Mouse (Mus musculus) B cell, adult 2 months (primary cell): ENCODE results near the gene Gm21541.
"Not testable (repeated sequence)": the region's sequence is repeated elsewhere in the genome, so short reads cannot be mapped to it uniquely, and the experiment has no call there.

Source experiments
- DNase-seq, 2 experiments: peaks; one replicate each; pipeline ENCODE4 v3.0.0; 2022

The Gm21541 gene

GRCm38 (mm10) chr4:41903310-41903709 lies at the start of gene Gm21541:
Gene Gm21541, plus strand, starts transcription at chr4:41903610.
- DNase-seq, result not testable (repeated sequence)

- DNase-seq, result not testable (repeated sequence)
These were observed 37.9 kb downstream of the Gm21541 start, which contains the start of gene Gm20878 for GRCm38 (mm10) chr4:41941272-41941671. Gene Gm20878, plus strand, starts transcription at chr4:41941572.
